Mouse (Mus musculus) hindbrain, embryonic 11.5 days (tissue): ENCODE measurements around the gene Ncor1. TPM values are rescaled to one million over a fixed set of nuclear protein-coding genes. Genes with fewer than 3 reads are reported as not detected.
"Not testable (repeated sequence)": the region's sequence is repeated elsewhere in the genome, so short reads cannot be mapped to it uniquely, and the experiment has no call there.

ENCODE experiments used
- ATAC-seq: fragments of 200-750 bp; cut with Nextera tagmentation; 2 replicates; pipeline ENCODE4 v1.8.0; 2017; ENCODE audit warnings: mild to moderate bottlenecking, moderate TSS enrichment, moderate library complexity; ENCODE audit not compliant: low FRiP score
- DNase-seq: peaks from one replicate; pipeline ENCODE4 v3.0.0-alpha.2; 2015; ENCODE audit warnings: low spot score
- H3K27ac ChIP-seq: fragments of 300-500 bp; sonication (generic); 2 replicates; pipeline ENCODE4 v1.5.1; 2014; ENCODE audit warnings: mild to moderate bottlenecking, low read depth, low read length
- H3K27me3 ChIP-seq: fragments of 300-500 bp; sonication (generic); 2 replicates; pipeline ENCODE4 v1.6.1; 2014; ENCODE audit warnings: mild to moderate bottlenecking, low read length, moderate library complexity, mixed read lengths; ENCODE audit not compliant: control insufficient read depth, insufficient read depth
- H3K36me3 ChIP-seq: fragments of 300-500 bp; sonication (generic); 2 replicates; pipeline ENCODE4 v1.6.1; 2014; ENCODE audit warnings: mild to moderate bottlenecking, low read length, moderate library complexity, mixed read lengths; ENCODE audit not compliant: control insufficient read depth, insufficient read depth
- H3K4me1 ChIP-seq: fragments of 300-500 bp; sonication (generic); replicated peaks from 2 replicates; pipeline ENCODE4 v1.6.1; 2014; ENCODE audit warnings: low read length, mixed read lengths; ENCODE audit not compliant: control insufficient read depth, insufficient read depth
- H3K4me2 ChIP-seq: fragments of 300-500 bp; sonication (generic); replicated peaks from 2 replicates; pipeline ENCODE4 v1.6.1; 2014; ENCODE audit warnings: mild to moderate bottlenecking, low read depth, low read length
- H3K4me3 ChIP-seq: fragments of 300-500 bp; sonication (generic); 2 replicates; pipeline ENCODE4 v1.5.1; 2014; ENCODE audit warnings: low read depth, low read length
- H3K9ac ChIP-seq: fragments of 300-500 bp; sonication (generic); 2 replicates; pipeline ENCODE4 v1.6.1; 2014; ENCODE audit warnings: low read depth, low read length
- H3K9me3 ChIP-seq: fragments of 300-500 bp; sonication (generic); 2 replicates; pipeline ENCODE4 v1.6.1; 2016; ENCODE audit warnings: low read length; ENCODE audit not compliant: control insufficient read depth
- WGBS: fragments of 180-500 bp; shearing (Covaris S2); extraction: QIAGEN DNeasy Blood & Tissue Kit; methylation state at CpG from one replicate; pipeline ENCODE4 v1.1.7; 2014; 5-methylcytosine and 5-hydroxymethylcytosine counted together
- polyA plus RNA-seq: library from polyadenylated mRNA; unstranded; fragments of >200 nt; fragmentation: Nextera tagmentation; extraction: Ambion mirVana; gene quantifications from 2 replicates; pipeline ENCODE4 v1.2.1, GENCODE M21; 2014

The Ncor1 gene
- polyA plus RNA-seq, 1 experiment from 2014 or later: 189 TPM

DNA sequence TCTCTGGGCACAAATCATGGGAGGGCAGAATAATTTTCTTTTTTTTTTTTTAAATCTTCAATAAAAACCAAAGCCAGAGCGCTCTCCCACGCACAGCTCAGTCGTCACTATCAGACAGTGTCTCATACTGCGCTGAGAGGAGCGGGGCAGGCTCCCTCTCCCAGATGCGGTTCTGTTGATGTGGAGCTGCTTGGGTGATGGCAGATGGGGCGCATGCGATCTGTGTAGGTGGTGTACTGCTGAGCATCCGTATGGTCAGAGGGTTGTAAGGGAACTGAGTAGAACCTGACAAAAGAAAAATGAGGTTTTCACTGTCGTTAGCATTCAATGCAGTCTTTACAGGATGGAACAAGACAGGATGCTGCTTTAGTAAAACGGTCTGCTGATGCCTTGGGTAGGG is 140.6 kb downstream of the Ncor1 start:
- Histone ChIP-seq H3K27me3 (no peaks in the 10 kb centered on the region), H3K27ac (no peak overlapping the region), H3K9ac (no peak overlapping the region), H3K4me2 (no peak overlapping the region), H3K4me3 (no peak overlapping the region), H3K4me1 (no peaks in the 10 kb centered on the region), H3K9me3 (no peaks in the 10 kb centered on the region), H3K36me3 (peaks cover 6% of the 10 kb centered on the region; the same call in 1 of the 2 replicates)
- no peak for DNase-seq
- no peak for ATAC-seq
- WGBS: 93% methylated on average over 11 of the region's 11 CpGs

DNA sequence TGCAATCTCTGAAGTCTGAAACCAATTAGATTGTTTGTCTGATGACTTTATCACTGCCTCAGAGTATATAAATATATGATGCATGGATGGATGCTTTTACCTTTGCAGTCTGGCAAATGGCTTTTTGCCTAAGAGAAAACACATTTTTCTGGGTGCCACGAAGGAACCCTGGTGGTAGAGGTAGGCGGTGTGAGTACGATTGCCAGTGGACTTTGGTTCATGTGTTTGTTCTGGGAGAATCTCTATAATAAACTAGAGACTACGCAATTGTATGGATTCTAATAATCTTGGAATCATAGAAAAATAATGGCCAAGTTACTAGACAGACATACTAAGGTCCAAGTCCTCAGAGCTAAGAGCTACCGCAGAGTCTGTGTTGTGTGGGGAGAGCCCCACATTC is 143.4 kb downstream of the Ncor1 start:
- ATAC-seq (no peak), DNase-seq (no peak)
- H3K4me3 ChIP-seq: no peak overlapping the region

DNA sequence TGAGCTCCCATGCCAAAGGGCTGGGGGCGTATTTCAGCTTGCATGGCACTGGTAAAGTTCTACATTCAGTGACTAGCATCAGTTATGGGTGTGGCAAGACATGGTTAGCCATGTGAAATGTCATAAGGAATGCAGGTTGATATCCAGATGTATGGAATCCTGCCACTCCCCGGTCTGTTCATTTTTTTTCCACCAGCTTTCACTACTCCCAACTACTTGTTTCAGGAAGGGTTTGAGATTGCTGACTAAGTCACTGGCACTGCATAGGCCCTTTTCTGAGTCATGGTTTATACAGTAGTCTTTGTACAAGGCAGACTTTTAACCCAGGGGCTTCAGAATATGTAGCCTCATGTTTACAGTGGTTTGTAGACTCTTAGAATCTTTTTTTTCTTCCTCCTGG is 149.0 kb downstream of the Ncor1 start:
- no peaks in the 10 kb centered on the region for H3K27me3 ChIP-seq
- no peak overlapping the region for H3K9ac ChIP-seq
- H3K4me3 ChIP-seq: no peak overlapping the region
- no peaks in the 10 kb centered on the region for H3K4me1 ChIP-seq
- DNase-seq (no peak), ATAC-seq (no peak)
- WGBS: 93% methylated on average over 2 of the region's 2 CpGs
- no peak overlapping the region for H3K27ac ChIP-seq
- no peak overlapping the region for H3K4me2 ChIP-seq
- H3K36me3 ChIP-seq: no peaks in the 10 kb centered on the region
- H3K9me3 ChIP-seq: no peaks in the 10 kb centered on the region

More for the DNA sequence above, 143.4 kb downstream of the Ncor1 start:
- no peaks in the 10 kb centered on the region for H3K4me1 ChIP-seq
- 97% methylated on average over 5 of the region's 5 CpGs for WGBS
- H3K9me3 ChIP-seq: no peaks in the 10 kb centered on the region
- H3K27me3 ChIP-seq: no peaks in the 10 kb centered on the region
- H3K4me2 ChIP-seq: no peak overlapping the region
- no peak overlapping the region for H3K27ac ChIP-seq
- peaks cover 3% of the 10 kb centered on the region; the same call in 1 of the 2 replicates for H3K36me3 ChIP-seq
- no peak overlapping the region for H3K9ac ChIP-seq

DNA sequence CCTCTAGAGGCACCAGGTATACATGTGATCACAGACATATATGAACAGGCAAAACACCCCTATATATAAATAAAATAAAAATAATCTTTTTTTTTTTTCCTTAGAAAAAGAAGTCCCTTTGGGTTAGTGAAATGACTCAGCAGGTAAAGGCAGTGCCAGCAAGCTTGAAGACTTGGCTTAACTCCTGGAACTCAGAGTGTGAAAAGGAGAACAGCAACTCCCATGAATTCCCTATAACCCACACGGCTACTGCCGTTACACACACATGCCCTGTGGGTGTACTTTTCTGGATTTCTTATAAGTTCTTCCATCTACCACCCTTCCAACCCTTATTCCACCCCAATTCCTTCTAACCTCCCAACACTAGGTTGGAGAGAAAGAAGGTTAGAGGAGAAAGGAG is 152.5 kb downstream of the Ncor1 start:
- ATAC-seq (no peak), DNase-seq (no peak)
- no peak overlapping the region for H3K27ac ChIP-seq
- 100% methylated on average over 2 of the region's 2 CpGs for WGBS
- no peaks in the 10 kb centered on the region for H3K27me3 ChIP-seq
- H3K36me3 ChIP-seq: no peaks in the 10 kb centered on the region
- no peak overlapping the region for H3K4me3 ChIP-seq
- no peak overlapping the region for H3K9ac ChIP-seq
- H3K9me3 ChIP-seq: no peaks in the 10 kb centered on the region
- 0 out of 2 replicates have a peak, but pooled peaks cover 2% of the 10 kb centered on the region for H3K4me1 ChIP-seq
- H3K4me2 ChIP-seq: no peak overlapping the region

DNA sequence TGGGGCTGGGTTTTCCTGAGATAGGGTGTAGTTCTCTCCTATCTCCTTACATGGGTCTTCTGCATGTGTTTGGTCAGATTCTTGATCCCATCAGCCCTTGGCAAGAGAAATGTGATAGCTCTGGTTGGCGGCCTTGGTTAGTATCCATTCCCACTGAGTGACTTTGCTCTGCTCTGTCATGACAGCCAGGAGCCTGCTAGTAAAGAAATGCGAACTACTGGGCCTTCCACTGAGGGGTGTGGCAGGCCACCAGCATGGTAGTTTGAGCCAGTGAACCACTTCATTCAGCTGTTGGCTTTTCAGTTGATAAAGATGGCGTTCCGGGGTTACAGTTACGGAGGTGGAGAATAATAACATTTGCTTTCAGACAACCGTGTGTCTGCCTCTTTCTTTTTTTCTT is 159.5 kb downstream of the Ncor1 start:
- DNase-seq: no peak
- 0 out of 2 replicates have a peak, but pooled peaks cover 2% of the 10 kb centered on the region for H3K36me3 ChIP-seq
- ATAC-seq: no peak
- H3K27me3 ChIP-seq: no peaks in the 10 kb centered on the region
- H3K9ac ChIP-seq: no peak overlapping the region
- no peak overlapping the region for H3K4me3 ChIP-seq
- no peak overlapping the region for H3K4me2 ChIP-seq
- 0 out of 2 replicates have a peak, but pooled peaks cover 2% of the 10 kb centered on the region for H3K4me1 ChIP-seq
- H3K27ac ChIP-seq: no peak overlapping the region
- H3K9me3 ChIP-seq: no peaks in the 10 kb centered on the region
- WGBS: 90% methylated on average over 6 of the region's 6 CpGs

DNA sequence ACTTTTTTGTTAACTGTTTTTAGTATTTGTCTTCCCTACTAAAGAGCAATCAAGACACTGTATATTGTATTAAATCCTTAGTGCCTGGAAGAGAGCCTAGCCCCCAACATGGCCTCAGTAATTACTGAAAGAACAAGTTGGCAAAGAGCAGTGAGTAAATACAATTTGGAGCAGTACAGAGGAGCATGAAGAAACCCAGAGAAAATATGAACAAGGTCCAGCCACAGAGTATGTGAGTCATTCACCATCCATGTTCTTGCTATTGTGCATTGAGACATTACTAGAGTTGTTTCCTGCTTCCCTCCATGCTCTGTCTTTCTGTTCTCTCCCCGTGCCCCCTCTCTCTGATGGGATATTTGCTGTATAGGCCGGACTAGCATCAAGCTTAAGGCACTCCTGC is 164.2 kb downstream of the Ncor1 start:
- H3K27ac ChIP-seq: no peak overlapping the region
- H3K4me2 ChIP-seq: no peak overlapping the region
- no peaks in the 10 kb centered on the region for H3K27me3 ChIP-seq
- no peak overlapping the region for H3K9ac ChIP-seq
- 97% methylated on average over 2 of the region's 2 CpGs for WGBS
- 0 out of 2 replicates have a peak, but pooled peaks cover 2% of the 10 kb centered on the region for H3K36me3 ChIP-seq
- no peaks in the 10 kb centered on the region for H3K9me3 ChIP-seq
- H3K4me3 ChIP-seq: no peak overlapping the region
- ATAC-seq: no peak
- DNase-seq: no peak
- H3K4me1 ChIP-seq: no peaks in the 10 kb centered on the region

DNA sequence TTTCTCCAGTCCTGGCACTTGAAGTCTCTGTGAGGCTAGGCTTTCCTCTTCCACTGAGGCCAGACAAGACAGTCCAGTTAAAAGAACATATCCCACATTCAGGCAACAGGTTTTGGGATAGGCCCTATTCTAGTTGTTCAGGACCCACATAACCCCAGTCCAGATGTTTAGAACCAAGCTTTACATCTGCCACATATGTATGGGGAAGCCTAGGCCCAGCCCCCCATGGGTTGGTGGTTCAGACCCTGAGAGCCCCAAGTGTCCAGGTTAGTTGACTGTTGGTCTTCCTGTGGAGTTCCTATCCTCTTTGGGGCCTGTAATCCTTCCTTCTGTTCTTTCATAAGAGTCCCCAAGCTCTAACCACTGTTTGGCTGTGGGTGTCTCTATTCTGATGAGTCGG is 170.6 kb downstream of the Ncor1 start:
- 84% methylated on average over 1 of the region's 1 CpGs for WGBS
- Histone ChIP-seq H3K9me3 (no peaks in the 10 kb centered on the region), H3K4me3 (no peak overlapping the region), H3K9ac (no peak overlapping the region), H3K27me3 (no peaks in the 10 kb centered on the region), H3K4me2 (no peak overlapping the region), H3K36me3 (no peaks in the 10 kb centered on the region), H3K27ac (no peak overlapping the region), H3K4me1 (no peaks in the 10 kb centered on the region)
- no peak for DNase-seq
- ATAC-seq: no peak

DNA sequence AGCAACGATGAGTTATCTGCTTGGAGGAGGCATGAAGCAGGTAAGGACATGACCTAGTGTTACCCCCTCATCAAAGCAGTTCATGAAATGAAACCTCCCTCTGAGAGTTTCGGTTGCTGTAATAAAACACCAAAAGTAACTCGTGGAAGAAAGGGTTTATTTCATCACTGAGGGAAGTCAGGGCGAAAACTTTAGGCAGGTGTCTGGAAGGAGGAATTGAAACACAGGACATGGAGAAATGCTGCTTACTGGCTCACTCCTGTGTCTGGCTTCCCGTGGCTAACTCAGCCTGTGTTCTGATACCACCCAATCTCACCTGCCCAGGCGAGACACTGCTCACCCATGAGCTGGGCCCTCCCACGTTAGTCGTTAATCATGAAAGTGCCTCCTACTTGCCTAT is 173.3 kb downstream of the Ncor1 start:
- H3K36me3 ChIP-seq: no peaks in the 10 kb centered on the region

DNA sequence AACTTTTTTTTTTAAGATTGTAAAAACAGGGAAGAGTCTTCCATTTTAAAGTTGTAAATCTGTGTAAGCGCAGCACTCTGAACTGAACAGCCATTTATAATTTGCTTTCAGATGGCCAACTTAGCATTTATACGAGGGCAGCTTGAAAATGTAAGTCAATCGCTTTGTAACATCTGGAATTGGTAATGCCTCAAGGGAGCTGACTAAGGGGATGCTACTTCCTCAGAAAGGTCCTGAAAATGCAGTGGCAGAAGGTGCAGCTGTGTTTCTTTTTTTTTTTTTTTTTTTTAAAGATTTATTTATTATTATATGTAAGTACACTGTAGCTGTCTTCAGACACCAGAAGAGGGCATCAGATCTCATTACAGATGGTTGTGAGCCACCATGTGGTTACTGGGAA is 174.3 kb downstream of the Ncor1 start:
- H3K27me3 ChIP-seq, DNase-seq, H3K9me3 ChIP-seq, H3K36me3 ChIP-seq, H3K4me2 ChIP-seq, ATAC-seq, H3K4me1 ChIP-seq, H3K9ac ChIP-seq, H3K4me3 ChIP-seq, H3K27ac ChIP-seq: not testable (repeated sequence)
- WGBS: 89% methylated on average over 3 of the region's 3 CpGs

More for the DNA sequence above, 173.3 kb downstream of the Ncor1 start:
- DNase-seq: no peak
- no peak overlapping the region for H3K4me3 ChIP-seq
- 93% methylated on average over 8 of the region's 8 CpGs for WGBS
- H3K27ac ChIP-seq: no peak overlapping the region
- H3K9ac ChIP-seq: no peak overlapping the region
- no peaks in the 10 kb centered on the region for H3K27me3 ChIP-seq
- H3K9me3 ChIP-seq: no peaks in the 10 kb centered on the region
- no peaks in the 10 kb centered on the region; the same call in 1 of the 2 replicates for H3K4me1 ChIP-seq
- ATAC-seq: no peak
- H3K4me2 ChIP-seq: no peak overlapping the region
